Mouse (Mus musculus) layer of hippocampus, adult 2 months (tissue): ENCODE measurements around the gene Cdh23. TPM values are rescaled to one million over a fixed set of nuclear protein-coding genes. Genes with fewer than 3 reads are reported as not detected.

Source experiments
- DNase-seq, 2 experiments: peaks; one replicate each; pipeline ENCODE4 v3.0.0; 2022; ENCODE audit warnings: low spot score in 2 of 2
- H3K27ac ChIP-seq: fragments of 200-600 bp; 2 replicates; pipeline ENCODE4 v1.8.1; 2022
- H3K4me3 ChIP-seq: fragments of 200-600 bp; 2 replicates; pipeline ENCODE4 v1.8.1; 2022; ENCODE audit warnings: mild to moderate bottlenecking
- CTCF ChIP-seq: fragments of 200-600 bp; conservative IDR thresholded peaks from 2 replicates; pipeline ENCODE4 v1.8.1; 2022; ENCODE audit warnings: antibody characterized with exemption, mild to moderate bottlenecking, moderate library complexity
- total RNA-seq, 2 experiments: library from RNA; stranded (reverse); gene quantifications; 2 replicates each; pipeline ENCODE4 v1.2.3; 2021

Gene Cdh23
- total RNA-seq, 2 experiments from 2014 or later, result 2.7 to 2.9 TPM

GRCm38 (mm10) chr10:60361615-60362309 lies 334.5 kb downstream of the Cdh23 start:
- Histone ChIP-seq H3K27ac (no peak overlapping the region), H3K4me3 (no peak overlapping the region)
- DNase-seq, result no peak
- TF ChIP-seq CTCF, result no peak

- no peak for DNase-seq
- no peak overlapping the region for H3K27ac ChIP-seq
- no peak for TF ChIP-seq CTCF
- H3K4me3 ChIP-seq, result no peak overlapping the region
These were observed 337.5 kb downstream of the Cdh23 start for GRCm38 (mm10) chr10:60358776-60359175.

DNA sequence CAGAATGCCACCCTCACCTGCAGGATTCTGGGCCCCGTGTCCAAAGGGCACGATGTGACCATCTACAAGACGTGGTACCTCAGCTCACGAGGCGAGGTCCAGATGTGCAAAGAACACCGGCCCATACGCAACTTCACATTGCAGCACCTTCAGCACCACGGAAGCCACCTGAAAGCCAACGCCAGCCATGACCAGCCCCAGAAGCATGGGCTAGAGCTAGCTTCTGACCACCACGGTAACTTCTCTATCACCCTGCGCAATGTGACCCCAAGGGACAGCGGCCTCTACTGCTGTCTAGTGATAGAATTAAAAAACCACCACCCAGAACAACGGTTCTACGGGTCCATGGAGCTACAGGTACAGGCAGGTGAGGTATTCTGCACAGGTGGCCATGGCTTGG lies 338.4 kb downstream of the Cdh23 start:
- DNase-seq, result no peak
- Histone ChIP-seq H3K4me3 (no peak overlapping the region), H3K27ac (no peak overlapping the region)
- TF ChIP-seq CTCF, result no peak

DNA sequence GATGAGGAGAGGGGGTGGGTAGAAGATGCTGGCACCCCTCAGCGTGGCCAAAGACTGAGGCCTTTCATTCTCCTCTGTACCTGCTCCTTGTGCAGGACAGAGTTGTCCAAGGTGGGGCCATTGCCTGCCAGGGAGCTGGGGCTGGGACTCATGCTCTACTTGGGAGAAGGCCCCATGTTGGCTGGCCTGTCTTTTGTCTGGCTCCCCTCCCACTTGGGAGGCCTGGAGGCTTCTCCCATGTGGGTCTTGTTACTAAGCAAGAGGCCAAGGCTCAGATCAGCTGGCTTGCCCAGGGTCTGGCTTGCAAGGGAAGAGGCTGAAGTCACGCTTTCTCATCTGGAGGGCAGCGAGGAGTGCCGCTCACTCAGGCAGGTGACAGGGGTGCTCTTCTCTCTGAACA lies 338.8 kb downstream of the Cdh23 start:
- Histone ChIP-seq H3K4me3 (no peak overlapping the region), H3K27ac (no peak overlapping the region)
- no peak for DNase-seq
- no peak for TF ChIP-seq CTCF

DNA sequence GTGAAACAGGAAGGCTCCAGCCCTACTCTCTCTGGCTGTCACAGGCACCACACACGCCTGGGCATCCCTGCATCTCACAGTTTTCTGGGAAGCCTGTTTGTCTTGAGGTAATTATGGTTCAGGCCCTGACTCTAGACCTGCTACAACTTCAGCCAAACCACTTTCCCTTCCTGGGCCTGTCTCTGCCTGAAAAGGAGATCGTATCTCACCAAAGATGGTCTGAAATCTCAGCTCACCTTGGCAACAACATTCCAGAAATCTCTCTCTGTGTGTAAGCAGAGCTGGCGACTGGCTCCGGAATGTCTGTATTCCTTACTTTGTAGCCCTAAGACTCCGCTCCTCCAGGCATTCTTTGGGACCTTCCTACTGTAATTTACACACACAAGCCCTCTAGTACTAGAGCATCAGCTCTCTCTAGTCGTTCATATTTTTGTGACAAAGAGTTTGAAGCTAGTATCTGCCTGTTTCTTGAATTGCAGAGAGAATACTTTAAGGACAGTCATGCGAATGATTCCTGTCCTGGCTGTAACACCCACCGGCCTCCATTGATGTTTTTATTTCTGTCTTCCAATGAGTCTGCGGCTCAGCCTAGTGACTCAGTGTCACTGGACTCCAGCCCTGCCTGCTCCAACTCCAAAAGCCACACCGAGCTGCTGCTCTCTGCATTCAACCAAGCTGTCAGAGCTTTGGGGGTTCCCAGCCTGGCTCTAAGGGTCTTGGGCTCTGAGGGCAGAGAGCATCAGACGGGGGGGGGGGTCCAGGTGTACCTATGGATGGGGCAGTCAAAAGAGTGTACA lies 341.2 kb downstream of the Cdh23 start:
- Histone ChIP-seq H3K27ac (no peak overlapping the region), H3K4me3 (no peak overlapping the region)
- TF ChIP-seq CTCF, result no peak
- no peak for DNase-seq

DNA sequence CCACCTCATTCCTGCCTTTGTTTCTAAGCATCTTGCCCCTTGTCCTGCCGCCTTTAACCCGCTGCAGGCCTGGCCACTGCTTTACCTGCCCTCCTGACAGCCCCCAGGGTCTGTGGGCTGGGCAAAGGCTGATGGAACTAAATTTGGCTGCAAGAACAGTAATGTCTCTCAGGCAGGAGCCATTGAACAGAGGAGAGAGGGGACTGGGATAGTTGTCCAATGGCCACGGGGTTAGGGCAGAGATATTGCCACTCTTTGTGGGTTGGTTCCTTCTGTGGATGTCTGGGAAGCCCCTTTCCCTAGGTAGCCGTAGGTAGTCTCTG lies 342.3 kb downstream of the Cdh23 start:
- no peak for DNase-seq
- no peak for TF ChIP-seq CTCF
- H3K27ac ChIP-seq, result no peak overlapping the region
- H3K4me3 ChIP-seq, result no peak overlapping the region

DNA sequence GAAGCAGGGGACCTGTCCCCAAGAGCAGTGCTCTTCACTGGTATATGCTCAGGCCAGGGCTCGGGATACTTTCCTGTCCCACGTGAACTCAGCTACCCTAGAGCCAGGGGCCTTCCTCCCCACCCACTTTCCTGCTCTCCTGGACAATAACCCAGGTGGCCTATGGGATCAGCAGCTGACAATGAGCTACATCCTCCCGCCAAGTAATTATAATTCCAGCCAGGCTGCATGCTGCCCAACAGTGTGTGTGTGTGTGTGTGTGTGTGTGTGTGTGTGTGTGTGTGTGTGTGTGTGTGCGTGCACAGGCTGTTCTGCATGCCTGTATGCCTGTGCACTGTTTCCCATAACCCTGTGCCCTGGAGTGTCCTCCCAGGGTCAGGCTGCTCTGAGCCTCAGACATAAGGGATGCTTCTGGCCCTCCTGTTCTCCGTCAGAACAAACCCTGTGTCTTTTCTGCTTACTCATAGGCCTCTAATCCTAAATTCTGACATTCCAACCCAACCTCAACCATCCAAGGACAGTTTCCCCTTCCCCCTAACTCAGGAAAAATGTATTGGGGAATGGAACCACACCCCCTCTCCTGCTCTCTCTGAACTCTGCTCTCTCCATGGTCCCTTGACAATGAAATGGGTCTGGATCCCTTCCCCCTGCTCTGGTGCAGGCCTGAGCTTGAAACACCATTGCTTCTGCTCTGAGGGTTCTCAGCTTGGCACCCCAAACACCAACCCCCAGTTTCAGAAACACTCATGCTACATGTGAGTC lies 342.9 kb downstream of the Cdh23 start:
- TF ChIP-seq CTCF, result no peak
- no peak overlapping the region for H3K27ac ChIP-seq
- H3K4me3 ChIP-seq, result no peak overlapping the region
- no peak for DNase-seq

DNA sequence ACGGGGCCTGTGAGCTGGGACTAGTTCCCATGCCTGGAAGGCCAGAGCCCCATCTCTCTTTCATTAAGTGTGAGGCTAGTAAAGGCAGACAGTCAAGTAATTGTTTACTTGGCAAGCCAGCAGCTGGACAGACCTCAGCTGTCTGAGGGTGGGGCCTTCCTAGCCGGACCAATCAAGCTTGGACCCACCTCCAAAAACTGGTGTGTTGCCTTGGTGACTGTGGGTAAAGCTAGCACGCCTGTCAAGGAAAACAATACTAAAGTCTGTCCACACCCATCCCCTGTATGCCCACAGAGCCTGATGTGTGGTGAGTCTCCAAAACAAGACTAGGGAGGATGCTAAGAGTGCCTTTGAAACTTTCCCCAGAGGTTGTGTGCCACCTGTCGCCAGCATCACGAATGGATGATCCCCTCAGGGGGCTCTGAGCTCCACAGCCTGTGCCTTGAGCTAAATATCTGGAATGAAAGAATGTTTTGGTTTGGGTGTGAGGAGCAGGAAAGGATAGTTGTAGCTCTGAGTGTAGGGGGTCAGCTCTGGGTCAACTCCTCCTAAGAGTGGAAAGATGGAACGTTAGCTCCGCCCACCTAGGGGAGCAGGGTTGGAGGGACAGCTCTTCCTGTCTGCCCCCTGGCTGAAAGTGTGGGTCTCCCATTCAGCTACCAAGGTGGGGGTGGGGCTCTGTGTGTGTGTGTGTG lies 344.4 kb downstream of the Cdh23 start:
- DNase-seq, result no peak
- H3K27ac ChIP-seq, result 0 out of 2 replicates have a peak overlapping the region, but pooled peaks have one; percentile 14

DNA sequence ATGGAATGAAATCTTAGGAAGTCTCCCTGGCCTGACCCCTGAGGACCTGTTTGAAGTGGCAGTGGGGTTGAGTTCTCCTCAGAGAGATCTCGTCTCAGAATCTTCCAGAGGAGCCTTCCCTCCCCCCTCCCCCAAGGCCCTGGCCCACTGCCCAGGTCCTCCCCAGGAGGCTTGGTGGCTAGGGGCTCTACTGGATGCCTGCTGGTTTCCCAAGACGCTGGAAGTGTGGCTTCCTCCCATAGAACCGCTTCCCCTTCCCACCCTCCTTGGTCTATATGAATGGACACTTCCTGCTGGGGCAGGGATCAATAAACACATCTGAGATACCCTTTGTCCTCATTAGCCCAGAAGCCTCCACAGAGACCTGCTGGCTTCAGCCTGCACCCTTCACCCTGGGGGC lies 345.0 kb downstream of the Cdh23 start:
- DNase-seq, result no peak
- TF ChIP-seq CTCF, result no peak
- Histone ChIP-seq H3K27ac (0 out of 2 replicates have a peak overlapping the region, but pooled peaks have one; percentile 14), H3K4me3 (no peak overlapping the region; the same call in 1 of the 2 replicates)

More for the DNA sequence above, 344.4 kb downstream of the Cdh23 start:
- TF ChIP-seq CTCF, result no peak
- H3K4me3 ChIP-seq, result no peak overlapping the region; the same call in 1 of the 2 replicates

DNA sequence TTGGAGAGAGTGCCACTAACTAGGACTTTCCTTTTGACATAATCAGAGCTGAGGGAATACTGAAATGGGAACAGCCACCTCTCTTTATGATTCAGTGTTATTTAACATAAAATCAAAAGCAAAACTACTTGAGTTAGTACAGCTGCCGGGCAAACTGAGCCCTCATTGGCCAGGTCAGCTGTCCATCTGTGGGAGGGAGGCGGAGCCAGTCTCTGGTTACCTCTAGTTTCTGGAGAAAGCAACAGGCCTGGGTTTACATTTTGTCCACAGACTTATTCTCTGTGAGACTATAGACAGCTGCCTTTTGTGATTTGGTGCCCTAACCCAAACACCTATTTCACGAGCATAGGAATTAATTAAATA lies 345.5 kb downstream of the Cdh23 start:
- H3K27ac ChIP-seq, result no peak overlapping the region; the same call in 1 of the 2 replicates
- no peak for TF ChIP-seq CTCF
- peak in 1 of 2 experiments; percentile 44 for DNase-seq
- H3K4me3 ChIP-seq, result peak overlapping the region; percentile 43

DNA sequence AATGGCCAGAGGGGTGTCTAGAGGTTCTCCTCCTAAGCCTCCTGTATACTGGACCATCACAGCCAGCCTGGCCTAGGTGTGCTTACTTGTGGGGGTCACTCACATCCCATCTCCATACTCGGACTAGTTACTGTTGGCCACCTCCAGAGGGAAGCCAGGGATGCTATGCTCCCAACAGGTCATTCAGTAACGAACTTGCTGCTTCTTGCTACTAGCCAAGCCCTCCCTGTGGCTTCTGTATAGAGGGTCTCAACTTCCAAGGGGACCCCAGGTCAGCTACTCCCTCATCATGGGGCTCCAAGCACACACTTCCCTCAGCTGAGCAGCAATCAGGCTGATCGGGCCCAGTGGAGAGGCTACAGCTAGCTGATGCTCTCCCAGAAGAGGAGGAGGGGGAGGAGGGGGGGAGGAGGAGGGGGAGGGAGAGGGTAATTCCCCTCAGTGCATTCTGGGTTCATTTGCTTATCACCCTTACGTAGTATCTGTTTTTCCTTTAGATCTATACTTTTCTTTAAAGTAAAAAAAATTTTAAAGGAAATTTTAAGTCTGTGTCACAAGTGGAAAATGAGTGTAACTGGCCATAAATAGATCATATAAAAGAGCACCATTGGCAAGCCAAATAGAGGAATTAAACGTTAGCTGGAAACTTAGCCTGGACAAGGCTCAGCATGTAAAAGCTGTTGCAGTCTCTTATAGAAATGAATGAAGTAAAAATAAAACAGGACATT lies 346.0 kb downstream of the Cdh23 start:
- Histone ChIP-seq H3K27ac (peak overlapping the region; percentile 83; the same call in 1 of the 2 replicates), H3K4me3 (peak overlapping the region; percentile 43)
- TF ChIP-seq CTCF, result no peak
- DNase-seq, result no peak

GRCm38 (mm10) chr10:60349644-60350043 lies 346.6 kb downstream of the Cdh23 start:
- H3K27ac ChIP-seq, result peak overlapping the region; percentile 83; the same call in 1 of the 2 replicates
- TF ChIP-seq CTCF, result no peak
- DNase-seq, result no peak
- no peak overlapping the region; the same call in 1 of the 2 replicates for H3K4me3 ChIP-seq
